Mouse (Mus musculus) G1E (cell line): Measurements from ENCODE around the gene Bmf. TPM values are rescaled to one million over a fixed set of nuclear protein-coding genes. Genes with fewer than 3 reads are reported as not detected.

Experiments
- ATAC-seq: 2 replicates; pipeline ENCODE4 v1.8.0; 2016; ENCODE audit warnings: mild to moderate bottlenecking; ENCODE audit not compliant: insufficient number of reproducible peaks, poor library complexity, low FRiP score, severe bottlenecking; ENCODE audit errors: extremely low read depth
- DNase-seq: peaks from one replicate; pipeline ENCODE4 v3.0.0; 2012; ENCODE audit warnings: low spot score
- H3K27me3 ChIP-seq: 2 replicates; pipeline ENCODE4 v1.6.1; 2012; ENCODE audit warnings: mild to moderate bottlenecking, low read length, inconsistent platforms; ENCODE audit not compliant: insufficient read depth
- H3K36me3 ChIP-seq: replicated peaks from 2 replicates; pipeline ENCODE3; 2012; ENCODE audit warnings: mild to moderate bottlenecking, inconsistent platforms
- H3K4me1 ChIP-seq: 2 replicates; pipeline ENCODE4 v1.6.1; 2012; ENCODE audit warnings: low read depth, low read length, inconsistent platforms, mixed read lengths; ENCODE audit not compliant: insufficient read depth
- H3K4me3 ChIP-seq: 2 replicates; pipeline ENCODE4 v1.5.1; 2012; ENCODE audit warnings: low read depth, mild to moderate bottlenecking, inconsistent platforms, low read length, moderate library complexity, mixed read lengths
- H3K9me3 ChIP-seq: replicated peaks from 2 replicates; pipeline ENCODE4 v1.6.1; 2012; ENCODE audit warnings: inconsistent platforms
- CTCF ChIP-seq: IDR thresholded peaks from 2 replicates; pipeline ENCODE4 v1.5.1; 2012; ENCODE audit warnings: low read depth, low read length, inconsistent platforms, mixed read lengths
- GATA1 ChIP-seq: IDR thresholded peaks from 2 replicates; pipeline ENCODE4 v1.6.1; 2012; ENCODE audit warnings: borderline replicate concordance, low read length, inconsistent platforms, mixed read lengths
- GATA2 ChIP-seq: IDR thresholded peaks from 2 replicates; pipeline ENCODE4 v1.6.1; 2012; ENCODE audit warnings: low read depth, low read length, inconsistent platforms, borderline replicate concordance
- POLR2AphosphoS5 ChIP-seq: IDR thresholded peaks from 2 replicates; pipeline ENCODE4 v1.6.1; 2012; ENCODE audit warnings: low read depth, low read length, inconsistent platforms; ENCODE audit not compliant: insufficient replicate concordance
- TAL1 ChIP-seq: conservative IDR thresholded peaks from 2 replicates; pipeline ENCODE4 v1.6.1; 2012; ENCODE audit warnings: low read depth, low read length, inconsistent platforms, mixed read lengths
- polyA plus RNA-seq: library from polyadenylated mRNA; stranded (reverse); fragments of >175 nt; gene quantifications from 2 replicates; pipeline ENCODE4 v1.2.3, GENCODE M21; 2012
- total RNA-seq, 2 experiments: library from RNA; stranded (forward) in 1 of 2; stranded (reverse) in 1 of 2; fragments of 200-1000 nt in 1 of 2; fragments of >200 nt in 1 of 2; fragmentation: Nextera tagmentation in 1 of 2; gene quantifications; 2 replicates each; pipeline ENCODE4 v1.2.3; 2014 to 2017

Bmf gene
- total RNA-seq (2014; fragmentation: Nextera tagmentation) (not detected in 2 replicates), total RNA-seq (2017) (0.16 TPM in 1 of 2 replicates, not detected in the other), polyA plus RNA-seq (0.17 TPM in 1 of 2 replicates, not detected in the other)

GRCm38 (mm10) chr2:118549507-118550473 is at the start of gene Bmf:
Bmf (minus strand) TSS chr2:118549687.
- TF ChIP-seq GATA2: no peak
- no peak for TF ChIP-seq GATA1
- TF ChIP-seq TAL1: no peak
- no peak for TF ChIP-seq CTCF
- TF ChIP-seq POLR2AphosphoS5: no peak
- H3K27me3 ChIP-seq: peaks cover 56% of the 10 kb centered on the region
- no peaks in the 10 kb centered on the region for H3K9me3 ChIP-seq
- H3K4me1 ChIP-seq: no peaks in the 10 kb centered on the region; the same call in 1 of the 2 replicates
- no peak for ATAC-seq
- H3K36me3 ChIP-seq: no peaks in the 10 kb centered on the region
- no peak for DNase-seq
- no peak within 1 kb of the TSS; the same call in 1 of the 2 replicates for H3K4me3 ChIP-seq

- TF ChIP-seq TAL1 (no peak), GATA2 (no peak), CTCF (no peak), POLR2AphosphoS5 (no peak), GATA1 (no peak)
- H3K9me3 ChIP-seq: no peaks in the 10 kb centered on the region
- ATAC-seq: no peak
- H3K4me3 ChIP-seq: peak overlapping the region; percentile 88
- no peaks in the 10 kb centered on the region; the same call in 1 of the 2 replicates for H3K27me3 ChIP-seq
- H3K36me3 ChIP-seq: peaks cover 41% of the 10 kb centered on the region
- H3K4me1 ChIP-seq: peaks cover 39% of the 10 kb centered on the region
- DNase-seq: no peak
These were observed 49.6 kb upstream of the Bmf start for GRCm38 (mm10) chr2:118599087-118599486.

DNA sequence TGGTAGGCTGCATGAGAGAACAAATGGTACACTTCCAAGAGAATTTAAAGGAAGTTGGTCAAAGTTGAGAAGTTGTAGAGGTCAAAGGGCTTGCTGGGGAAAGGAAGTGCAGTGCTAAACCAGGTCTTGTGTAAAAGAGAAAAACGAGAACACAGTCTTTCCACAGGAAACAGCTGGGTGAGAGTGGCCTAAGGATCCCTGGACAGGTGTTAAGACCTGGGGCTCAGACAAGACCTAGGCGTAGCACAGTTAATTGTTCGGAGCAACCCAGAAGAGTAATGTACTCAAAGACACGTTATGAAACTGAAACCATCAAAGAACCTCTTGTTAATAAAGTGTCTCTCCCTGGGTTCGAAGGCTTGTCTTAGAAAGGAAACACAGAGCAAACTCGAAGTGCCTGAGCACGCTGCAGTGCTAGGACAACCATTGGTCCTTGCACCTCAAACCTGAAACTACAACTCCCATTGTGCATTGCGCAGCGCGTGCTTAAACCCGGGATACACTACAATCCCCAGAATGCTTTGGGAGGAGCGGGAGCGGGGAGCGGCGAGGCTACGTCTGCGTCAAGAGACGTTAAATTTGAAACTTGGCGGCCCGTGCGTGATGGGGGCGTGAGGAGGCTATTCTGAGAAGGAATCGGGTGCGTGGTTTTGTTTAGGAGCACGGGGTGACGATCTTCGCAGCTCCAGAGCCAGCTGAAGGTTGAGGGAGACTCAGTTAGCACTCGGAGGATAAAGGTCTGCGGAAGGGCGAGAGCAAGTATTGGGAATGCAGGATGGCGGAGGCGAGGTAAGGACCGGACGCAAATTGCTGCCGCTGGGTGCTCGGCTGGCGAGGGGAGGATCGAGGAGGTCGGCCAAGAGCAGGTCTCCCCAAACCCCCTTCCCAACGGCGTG is 48.4 kb upstream of the Bmf start, which contains the start of gene Bub1b:
Bub1b (plus strand) TSS at position 539 of the 896 bp plus-strand sequence.
- Histone ChIP-seq H3K36me3 (peaks cover 29% of the 10 kb centered on the region), H3K4me3 (peak within 1 kb of the TSS; percentile 88), H3K4me1 (peaks cover 34% of the 10 kb centered on the region), H3K9me3 (no peaks in the 10 kb centered on the region), H3K27me3 (peaks cover 3% of the 10 kb centered on the region; the same call in 1 of the 2 replicates)
- ATAC-seq (peak; percentile 99), DNase-seq (peak; percentile 70)
- no peak for TF ChIP-seq TAL1
- no peak for TF ChIP-seq POLR2AphosphoS5
- TF ChIP-seq GATA1: no peak
- TF ChIP-seq CTCF: no peak
- no peak for TF ChIP-seq GATA2

DNA sequence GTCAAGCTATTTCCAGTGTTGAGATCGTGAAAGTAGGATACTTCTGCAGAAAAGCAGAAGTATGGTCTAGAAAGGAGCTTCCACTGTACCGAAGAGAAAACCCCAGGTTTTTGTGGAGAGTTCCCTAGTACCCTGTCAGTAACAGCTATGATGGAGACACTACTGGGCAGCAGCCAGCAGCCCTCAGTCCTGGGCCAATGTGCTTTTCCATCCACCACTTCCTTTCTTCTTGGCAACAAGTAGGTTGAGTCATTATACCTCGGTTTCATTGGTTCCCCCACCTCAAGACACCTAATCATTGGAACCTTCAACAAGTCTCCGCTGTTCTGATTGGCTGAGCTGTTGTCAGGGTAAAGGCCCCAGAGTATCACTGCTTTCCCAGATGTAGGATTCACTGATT is 41.6 kb upstream of the Bmf start:
- TF ChIP-seq POLR2AphosphoS5 (no peak), GATA2 (no peak), CTCF (no peak), TAL1 (no peak), GATA1 (no peak)
- DNase-seq (no peak), ATAC-seq (no peak)
- no peaks in the 10 kb centered on the region for H3K36me3 ChIP-seq
- H3K4me1 ChIP-seq: no peaks in the 10 kb centered on the region
- H3K4me3 ChIP-seq: no peak overlapping the region
- H3K27me3 ChIP-seq: peaks cover 17% of the 10 kb centered on the region
- no peaks in the 10 kb centered on the region for H3K9me3 ChIP-seq

DNA sequence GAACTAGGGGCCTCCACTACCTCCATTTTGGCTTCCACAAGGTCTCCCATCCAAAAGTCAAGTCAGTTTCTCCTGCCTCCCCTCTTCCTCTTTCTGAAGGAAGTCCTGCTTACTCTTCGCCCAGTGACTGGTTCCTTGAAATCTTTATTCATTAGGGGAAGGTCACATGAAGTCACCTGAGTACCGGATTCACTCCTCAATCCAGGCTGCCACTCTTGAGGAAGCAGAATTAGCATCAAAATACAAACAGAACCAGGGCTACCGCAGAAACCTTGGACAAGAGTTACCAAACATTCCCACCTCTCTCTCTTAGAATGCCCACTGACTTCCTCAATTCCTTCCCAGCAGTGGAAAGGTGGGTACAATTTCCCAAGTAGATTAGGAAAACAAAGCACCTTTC is 38.2 kb upstream of the Bmf start:
- no peak for ATAC-seq
- H3K4me1 ChIP-seq: no peaks in the 10 kb centered on the region
- no peaks in the 10 kb centered on the region for H3K9me3 ChIP-seq
- H3K27me3 ChIP-seq: peaks cover 18% of the 10 kb centered on the region
- TF ChIP-seq GATA1 (no peak), CTCF (no peak), GATA2 (no peak)
- H3K36me3 ChIP-seq: no peaks in the 10 kb centered on the region
- no peak overlapping the region for H3K4me3 ChIP-seq
- no peak for DNase-seq

DNA sequence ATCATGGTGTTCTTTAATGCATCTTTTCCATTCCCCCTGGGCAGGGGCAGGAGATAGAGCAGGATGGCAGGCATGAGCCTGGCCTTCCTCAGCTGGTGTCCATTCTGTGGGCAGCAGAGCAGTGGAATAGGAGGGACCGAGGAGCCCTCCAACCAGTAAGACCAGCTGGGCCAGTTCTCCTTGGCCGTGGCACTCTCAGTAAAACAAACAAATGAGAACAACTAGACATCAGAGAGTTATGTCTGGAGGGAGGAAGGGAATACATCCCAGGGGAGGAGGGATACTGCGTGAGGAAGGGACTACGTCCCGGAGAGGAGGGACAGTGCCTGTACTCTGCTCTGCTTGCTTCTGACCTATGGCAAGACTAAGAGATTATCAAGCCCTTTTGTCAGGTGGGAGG is 36.5 kb upstream of the Bmf start:
- DNase-seq (no peak), ATAC-seq (no peak)
- peaks cover 2% of the 10 kb centered on the region; the same call in 1 of the 2 replicates for H3K9me3 ChIP-seq
- no peak overlapping the region for H3K4me3 ChIP-seq
- TF ChIP-seq POLR2AphosphoS5 (no peak), GATA2 (no peak), GATA1 (no peak), CTCF (no peak), TAL1 (no peak)
- peaks cover 21% of the 10 kb centered on the region for H3K27me3 ChIP-seq
- no peaks in the 10 kb centered on the region for H3K4me1 ChIP-seq
- no peaks in the 10 kb centered on the region for H3K36me3 ChIP-seq
